Mouse (Mus musculus): ENCODE data around the gene Rnf38. TPM values are rescaled to one million over a fixed set of nuclear protein-coding genes. Genes with fewer than 3 reads are reported as not detected.

Gene Rnf38
- 13.6 and 14.0 TPM in 2 replicates for polyA plus RNA-seq (2015; fragmentation: Nextera tagmentation; extraction: Ambion mirVana)

GRCm38 (mm10) chr4:44233713-44234003 lies at the start of gene Rnf38:
Rnf38 (minus strand) TSS chr4:44233789.
- Histone ChIP-seq H3K4me1 (replicated peaks; ENCODE audit: insufficient read depth, low read length) (0 out of 2 replicates have a peak, but pooled peaks cover 5% of the 10 kb centered on the region), H3K4me3 (replicated peaks; ENCODE audit: low read depth, low read length) (peak within 1 kb of the TSS; percentile 70), H3K36me3 (ENCODE audit: insufficient read depth, low read length) (no peaks in the 10 kb centered on the region), H3K9me3 (replicated peaks; ENCODE audit: low read length) (no peaks in the 10 kb centered on the region), H3K4me2 (ENCODE audit: low read length) (peak within 1 kb of the TSS; percentile 92), H3K9ac (ENCODE audit: low read depth, low read length) (peak within 1 kb of the TSS; percentile 94), H3K27me3 (ENCODE audit: insufficient read depth, low read length) (no peaks in the 10 kb centered on the region), H3K27ac (peak within 1 kb of the TSS; percentile 92)
- ATAC-seq (replicated peaks; ENCODE audit: low FRiP score, low read depth) (no peak), DNase-seq (ENCODE audit: low spot score) (no peak)
- 0% methylated on average over 19 of the region's 61 CpGs for WGBS
- no peak for TF ChIP-seq CTCF (IDR thresholded peaks at IDR 0.05; ENCODE audit: low read depth)

GRCm38 (mm10) chr4:44281597-44282265 lies 48.1 kb upstream of the Rnf38 start:
- no peaks in the 10 kb centered on the region for H3K36me3 ChIP-seq (ENCODE audit: insufficient read depth, low read length)
- H3K4me1 ChIP-seq (replicated peaks; ENCODE audit: insufficient read depth, low read length) = no peaks in the 10 kb centered on the region
- no peaks in the 10 kb centered on the region for H3K27me3 ChIP-seq (ENCODE audit: insufficient read depth, low read length)
- no peak for DNase-seq (ENCODE audit: low spot score)
- no peak overlapping the region for H3K9ac ChIP-seq (ENCODE audit: low read depth, low read length)
- no peak overlapping the region for H3K27ac ChIP-seq
- no peak for TF ChIP-seq CTCF (IDR thresholded peaks at IDR 0.05; ENCODE audit: low read depth)
- H3K9me3 ChIP-seq (replicated peaks; ENCODE audit: low read length) = no peaks in the 10 kb centered on the region
- ATAC-seq (replicated peaks; ENCODE audit: low FRiP score, low read depth) = no peak
- H3K4me3 ChIP-seq (replicated peaks; ENCODE audit: low read depth, low read length) = no peak overlapping the region
- WGBS = 75% methylated on average over 7 of the region's 7 CpGs
- no peak overlapping the region for H3K4me2 ChIP-seq (ENCODE audit: low read length)

GRCm38 (mm10) chr4:44271134-44271533 lies 37.5 kb upstream of the Rnf38 start:
- no peaks in the 10 kb centered on the region for H3K9me3 ChIP-seq (replicated peaks; ENCODE audit: low read length)
- H3K27ac ChIP-seq = no peak overlapping the region
- H3K27me3 ChIP-seq (ENCODE audit: insufficient read depth, low read length) = no peaks in the 10 kb centered on the region
- no peak for TF ChIP-seq CTCF (IDR thresholded peaks at IDR 0.05; ENCODE audit: low read depth)
- H3K4me3 ChIP-seq (replicated peaks; ENCODE audit: low read depth, low read length) = no peak overlapping the region
- no peaks in the 10 kb centered on the region for H3K36me3 ChIP-seq (ENCODE audit: insufficient read depth, low read length)
- ATAC-seq (replicated peaks; ENCODE audit: low FRiP score, low read depth) = no peak
- no peak overlapping the region for H3K4me2 ChIP-seq (ENCODE audit: low read length)
- H3K9ac ChIP-seq (ENCODE audit: low read depth, low read length) = no peak overlapping the region
- H3K4me1 ChIP-seq (replicated peaks; ENCODE audit: insufficient read depth, low read length) = no peaks in the 10 kb centered on the region
- WGBS = 61% methylated on average over 5 of the region's 5 CpGs
- no peak for DNase-seq (ENCODE audit: low spot score)

GRCm38 (mm10) chr4:44269376-44269817 lies 35.8 kb upstream of the Rnf38 start:
- no peak overlapping the region for H3K27ac ChIP-seq
- 90% methylated on average over 14 of the region's 14 CpGs for WGBS
- no peaks in the 10 kb centered on the region for H3K9me3 ChIP-seq (replicated peaks; ENCODE audit: low read length)

GRCm38 (mm10) chr4:44267437-44267836 lies 33.8 kb upstream of the Rnf38 start:
- no peak for TF ChIP-seq CTCF (IDR thresholded peaks at IDR 0.05; ENCODE audit: low read depth)
- no peak overlapping the region for H3K27ac ChIP-seq
- no peak for DNase-seq (ENCODE audit: low spot score)
- H3K4me1 ChIP-seq (replicated peaks; ENCODE audit: insufficient read depth, low read length) = no peaks in the 10 kb centered on the region
- no peaks in the 10 kb centered on the region for H3K9me3 ChIP-seq (replicated peaks; ENCODE audit: low read length)
- WGBS = 86% methylated on average over 6 of the region's 6 CpGs
- ATAC-seq (replicated peaks; ENCODE audit: low FRiP score, low read depth) = no peak
- no peak overlapping the region for H3K9ac ChIP-seq (ENCODE audit: low read depth, low read length)
- no peaks in the 10 kb centered on the region for H3K36me3 ChIP-seq (ENCODE audit: insufficient read depth, low read length)
- H3K4me3 ChIP-seq (replicated peaks; ENCODE audit: low read depth, low read length) = no peak overlapping the region
- H3K4me2 ChIP-seq (ENCODE audit: low read length) = no peak overlapping the region
- no peaks in the 10 kb centered on the region for H3K27me3 ChIP-seq (ENCODE audit: insufficient read depth, low read length)

More at GRCm38 (mm10) chr4:44269376-44269817, 35.8 kb upstream of the Rnf38 start:
- no peak for ATAC-seq (replicated peaks; ENCODE audit: low FRiP score, low read depth)
- TF ChIP-seq CTCF (IDR thresholded peaks at IDR 0.05; ENCODE audit: low read depth) = no peak
- no peak for DNase-seq (ENCODE audit: low spot score)
- no peak overlapping the region for H3K9ac ChIP-seq (ENCODE audit: low read depth, low read length)
- H3K4me3 ChIP-seq (replicated peaks; ENCODE audit: low read depth, low read length) = no peak overlapping the region
- no peak overlapping the region for H3K4me2 ChIP-seq (ENCODE audit: low read length)
- H3K27me3 ChIP-seq (ENCODE audit: insufficient read depth, low read length) = no peaks in the 10 kb centered on the region
- H3K36me3 ChIP-seq (ENCODE audit: insufficient read depth, low read length) = no peaks in the 10 kb centered on the region
- no peaks in the 10 kb centered on the region for H3K4me1 ChIP-seq (replicated peaks; ENCODE audit: insufficient read depth, low read length)

GRCm38 (mm10) chr4:44265500-44265899 lies 31.9 kb upstream of the Rnf38 start:
- no peak for TF ChIP-seq CTCF (IDR thresholded peaks at IDR 0.05; ENCODE audit: low read depth)
- H3K4me2 ChIP-seq (ENCODE audit: low read length) = no peak overlapping the region
- DNase-seq (ENCODE audit: low spot score) (no peak), ATAC-seq (replicated peaks; ENCODE audit: low FRiP score, low read depth) (no peak)
- H3K4me1 ChIP-seq (replicated peaks; ENCODE audit: insufficient read depth, low read length) = no peaks in the 10 kb centered on the region
- 75% methylated on average over 3 of the region's 3 CpGs for WGBS
- H3K36me3 ChIP-seq (ENCODE audit: insufficient read depth, low read length) = no peaks in the 10 kb centered on the region
- no peak overlapping the region for H3K27ac ChIP-seq
- H3K27me3 ChIP-seq (ENCODE audit: insufficient read depth, low read length) = no peaks in the 10 kb centered on the region
- H3K9ac ChIP-seq (ENCODE audit: low read depth, low read length) = no peak overlapping the region
- H3K9me3 ChIP-seq (replicated peaks; ENCODE audit: low read length) = no peaks in the 10 kb centered on the region
- H3K4me3 ChIP-seq (replicated peaks; ENCODE audit: low read depth, low read length) = no peak overlapping the region

GRCm38 (mm10) chr4:44260244-44260643 lies 26.7 kb upstream of the Rnf38 start:
- ATAC-seq (replicated peaks; ENCODE audit: low FRiP score, low read depth) = no peak
- no peaks in the 10 kb centered on the region for H3K4me1 ChIP-seq (replicated peaks; ENCODE audit: insufficient read depth, low read length)
- WGBS = 2% methylated on average over 10 of the region's 10 CpGs

More at GRCm38 (mm10) chr4:44260244-44260643, 26.7 kb upstream of the Rnf38 start:
- no peak for TF ChIP-seq CTCF (IDR thresholded peaks at IDR 0.05; ENCODE audit: low read depth)
- H3K27ac ChIP-seq = no peak overlapping the region
- DNase-seq (ENCODE audit: low spot score) = peak; percentile 82
- H3K4me2 ChIP-seq (ENCODE audit: low read length) = no peak overlapping the region
- H3K27me3 ChIP-seq (ENCODE audit: insufficient read depth, low read length) = no peaks in the 10 kb centered on the region
- no peak overlapping the region for H3K9ac ChIP-seq (ENCODE audit: low read depth, low read length)
- no peaks in the 10 kb centered on the region for H3K36me3 ChIP-seq (ENCODE audit: insufficient read depth, low read length)
- H3K4me3 ChIP-seq (replicated peaks; ENCODE audit: low read depth, low read length) = no peak overlapping the region
- no peaks in the 10 kb centered on the region for H3K9me3 ChIP-seq (replicated peaks; ENCODE audit: low read length)

Data from kidney, postnatal 0 days (tissue).